Mouse (Mus musculus) heart, embryonic 11.5 days (tissue): ENCODE results near the gene Tmem262. TPM values are rescaled to one million over a fixed set of nuclear protein-coding genes. Genes with fewer than 3 reads are reported as not detected.

Source experiments
- ATAC-seq: fragments of 200-750 bp; cut with Nextera tagmentation; replicated peaks from 2 replicates; pipeline ENCODE4 v1.8.0; 2017; ENCODE audit warnings: moderate library complexity; ENCODE audit not compliant: insufficient number of reproducible peaks, low FRiP score, low TSS enrichment
- H3K27ac ChIP-seq: fragments of 300-500 bp; sonication (generic); 2 replicates; pipeline ENCODE4 v1.5.1; 2014; ENCODE audit warnings: mild to moderate bottlenecking, low read depth, low read length
- H3K27me3 ChIP-seq: fragments of 300-500 bp; sonication (generic); 2 replicates; pipeline ENCODE4 v1.6.1; 2014; ENCODE audit warnings: mild to moderate bottlenecking, low read length, mixed read lengths; ENCODE audit not compliant: control insufficient read depth, insufficient read depth
- H3K36me3 ChIP-seq: fragments of 300-500 bp; sonication (generic); 2 replicates; pipeline ENCODE4 v1.6.1; 2014; ENCODE audit warnings: mild to moderate bottlenecking, low read length, moderate library complexity, mixed read lengths; ENCODE audit not compliant: control insufficient read depth, insufficient read depth
- H3K4me1 ChIP-seq: fragments of 300-500 bp; sonication (generic); 2 replicates; pipeline ENCODE4 v1.6.1; 2014; ENCODE audit warnings: low read length; ENCODE audit not compliant: control insufficient read depth, insufficient read depth
- H3K4me2 ChIP-seq: fragments of 300-500 bp; sonication (generic); 2 replicates; pipeline ENCODE4 v1.6.1; 2014; ENCODE audit warnings: mild to moderate bottlenecking, moderate library complexity
- H3K4me3 ChIP-seq: fragments of 300-500 bp; sonication (generic); 2 replicates; pipeline ENCODE4 v1.5.1; 2014; ENCODE audit warnings: low read depth, low read length
- H3K9ac ChIP-seq: fragments of 300-500 bp; sonication (generic); 2 replicates; pipeline ENCODE4 v1.6.1; 2014; ENCODE audit warnings: mild to moderate bottlenecking, low read depth, low read length, moderate library complexity
- H3K9me3 ChIP-seq: fragments of 300-500 bp; sonication (generic); replicated peaks from 2 replicates; pipeline ENCODE4 v1.6.1; 2016; ENCODE audit warnings: low read length; ENCODE audit not compliant: control insufficient read depth
- WGBS: fragments of 180-500 bp; shearing (Covaris S2); extraction: QIAGEN DNeasy Blood & Tissue Kit; methylation state at CpG from one replicate; pipeline ENCODE4 v1.1.7; 2014; ENCODE audit not compliant: insufficient replicate concordance; 5-methylcytosine and 5-hydroxymethylcytosine counted together
- polyA plus RNA-seq: library from polyadenylated mRNA; unstranded; fragments of >200 nt; fragmentation: Nextera tagmentation; extraction: Ambion mirVana; gene quantifications from 2 replicates; pipeline ENCODE4 v1.2.1, GENCODE M21; 2014

Gene Tmem262
- polyA plus RNA-seq, 1 experiment from 2014 or later: not detected

DNA sequence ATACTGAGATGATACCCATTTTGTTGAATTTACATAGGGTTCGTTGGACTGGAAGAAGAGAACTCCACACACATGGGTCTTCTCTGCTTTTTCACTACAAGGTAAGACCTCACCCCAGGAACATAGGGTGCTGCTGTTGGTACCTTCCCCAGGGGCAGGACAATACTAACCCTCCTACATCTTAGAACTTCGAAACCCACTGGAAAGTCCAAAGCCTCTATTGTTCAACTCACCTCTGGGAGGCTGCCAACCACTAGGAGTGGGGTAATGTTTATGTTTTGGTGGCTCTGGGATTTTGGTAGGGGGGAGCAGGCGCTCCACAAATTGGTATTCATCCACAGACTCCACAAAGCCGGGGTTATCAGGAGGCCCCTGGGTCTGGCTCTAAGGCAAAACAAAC lies 23.1 kb upstream of the Tmem262 start:
- ATAC-seq: no peak
- Histone ChIP-seq H3K36me3 (peaks cover 25% of the 10 kb centered on the region), H3K4me1 (peaks cover 15% of the 10 kb centered on the region), H3K27me3 (no peaks in the 10 kb centered on the region), H3K4me3 (peak overlapping the region; percentile 90), H3K4me2 (peak overlapping the region; percentile 85), H3K9me3 (no peaks in the 10 kb centered on the region), H3K9ac (peak overlapping the region; percentile 96), H3K27ac (no peak overlapping the region)
- WGBS: 49% methylated on average over 4 of the region's 4 CpGs

DNA sequence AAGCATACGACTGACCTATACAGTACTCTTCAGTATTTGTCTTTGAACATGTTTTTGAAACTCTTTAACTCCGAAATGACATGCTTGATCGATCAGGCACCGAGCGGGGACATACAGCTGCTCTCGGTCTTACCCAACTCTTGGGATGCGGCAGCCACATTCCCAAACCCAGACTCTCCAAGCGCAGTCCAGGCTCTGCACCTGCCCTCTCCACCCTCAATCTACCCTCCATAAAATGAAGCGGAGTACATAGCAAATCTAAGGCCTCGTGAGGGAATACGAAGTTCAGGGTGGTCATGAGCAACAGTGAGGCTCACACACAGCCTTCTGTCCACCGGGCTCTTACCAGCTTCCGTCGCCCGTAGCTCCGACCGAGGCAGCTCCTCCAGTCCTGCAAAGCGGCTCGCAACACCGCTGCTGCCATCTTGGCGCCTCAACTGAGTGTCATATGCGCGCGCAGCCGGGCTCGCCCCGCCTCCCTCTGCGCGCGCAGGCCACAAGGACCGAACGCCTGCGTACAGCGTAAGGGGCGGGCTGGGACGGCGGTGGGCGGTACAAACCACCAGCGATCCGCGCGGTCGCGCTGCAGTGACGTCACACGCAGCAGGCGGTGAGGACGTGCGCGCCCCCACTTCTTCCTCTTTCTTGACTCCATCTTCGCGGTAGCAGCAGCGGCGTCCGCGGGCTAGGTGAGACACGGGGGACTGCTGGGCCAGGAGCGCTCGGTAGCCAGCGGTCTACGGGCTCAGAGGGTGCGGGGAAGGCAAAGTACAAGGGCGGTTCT lies 22.3 kb upstream of the Tmem262 start, which contains the start of the genes Mrpl49 and Fau:
Gene Mrpl49 (minus strand): TSS at position 473 of the 784 bp plus-strand sequence.
Gene Fau (plus strand): TSS at position 532 of the 784 bp plus-strand sequence.
- H3K36me3 ChIP-seq: peaks cover 20% of the 10 kb centered on the region
- peak; percentile 86 for ATAC-seq
- WGBS: under 1% methylated on average over 58 of the region's 63 CpGs

DNA sequence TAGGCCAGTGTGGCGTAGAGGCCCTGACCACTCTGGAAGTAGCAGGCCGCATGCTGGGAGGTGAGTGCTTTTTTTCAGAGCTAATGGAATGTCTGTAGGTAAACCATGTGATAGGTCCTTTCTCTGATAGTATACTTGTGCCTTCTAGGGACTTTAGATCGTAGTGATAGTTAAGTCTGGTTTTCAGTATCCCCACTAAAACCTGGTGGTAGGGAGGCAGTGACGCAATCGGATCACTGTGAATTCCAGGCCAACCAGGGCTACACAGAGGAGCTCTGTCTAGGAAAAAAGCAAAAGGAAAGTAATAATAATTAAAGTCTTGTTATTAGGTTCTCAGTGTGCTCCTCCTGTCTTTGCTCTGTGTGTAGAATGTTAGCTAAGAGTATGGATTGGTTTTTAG lies 21.3 kb upstream of the Tmem262 start:
- Histone ChIP-seq H3K27ac (peak overlapping the region; percentile 68; the same call in 1 of the 2 replicates), H3K9ac (peak overlapping the region; percentile 96), H3K27me3 (no peaks in the 10 kb centered on the region), H3K36me3 (peaks cover 13% of the 10 kb centered on the region), H3K4me1 (peaks cover 27% of the 10 kb centered on the region), H3K4me2 (peak overlapping the region; percentile 85), H3K4me3 (peak overlapping the region; percentile 90), H3K9me3 (no peaks in the 10 kb centered on the region)
- ATAC-seq: no peak
- 30% methylated on average over 5 of the region's 5 CpGs for WGBS

More for the DNA sequence above, 22.3 kb upstream of the Tmem262 start, which contains the start of the genes Mrpl49 and Fau:
- Histone ChIP-seq H3K4me2 (peak within 1 kb of the TSS; percentile 85), H3K4me1 (peaks cover 23% of the 10 kb centered on the region), H3K27ac (peak within 1 kb of the TSS; percentile 68), H3K4me3 (peak within 1 kb of the TSS; percentile 90), H3K9me3 (no peaks in the 10 kb centered on the region), H3K27me3 (no peaks in the 10 kb centered on the region), H3K9ac (peak within 1 kb of the TSS; percentile 96)

DNA sequence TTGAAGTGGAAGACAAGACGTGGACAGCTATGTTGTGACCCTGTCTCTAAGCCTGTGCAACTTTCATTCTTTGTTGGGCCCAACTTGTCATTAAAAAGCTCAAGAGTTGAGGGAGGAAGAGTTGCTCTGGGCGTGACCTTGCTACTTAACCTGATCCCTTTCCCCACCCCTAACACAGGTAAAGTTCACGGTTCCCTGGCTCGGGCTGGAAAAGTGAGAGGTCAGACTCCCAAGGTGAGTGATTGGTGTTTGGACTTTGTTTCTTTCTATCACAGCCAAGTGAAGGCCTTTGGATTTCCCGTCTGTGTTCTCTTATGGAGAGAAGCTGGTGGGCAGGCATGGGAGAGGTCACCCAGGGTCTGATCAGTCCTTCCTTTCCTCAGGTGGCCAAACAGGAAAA lies 20.9 kb upstream of the Tmem262 start:
- Histone ChIP-seq H3K9me3 (no peaks in the 10 kb centered on the region), H3K4me1 (peaks cover 27% of the 10 kb centered on the region)
- ATAC-seq: no peak

DNA sequence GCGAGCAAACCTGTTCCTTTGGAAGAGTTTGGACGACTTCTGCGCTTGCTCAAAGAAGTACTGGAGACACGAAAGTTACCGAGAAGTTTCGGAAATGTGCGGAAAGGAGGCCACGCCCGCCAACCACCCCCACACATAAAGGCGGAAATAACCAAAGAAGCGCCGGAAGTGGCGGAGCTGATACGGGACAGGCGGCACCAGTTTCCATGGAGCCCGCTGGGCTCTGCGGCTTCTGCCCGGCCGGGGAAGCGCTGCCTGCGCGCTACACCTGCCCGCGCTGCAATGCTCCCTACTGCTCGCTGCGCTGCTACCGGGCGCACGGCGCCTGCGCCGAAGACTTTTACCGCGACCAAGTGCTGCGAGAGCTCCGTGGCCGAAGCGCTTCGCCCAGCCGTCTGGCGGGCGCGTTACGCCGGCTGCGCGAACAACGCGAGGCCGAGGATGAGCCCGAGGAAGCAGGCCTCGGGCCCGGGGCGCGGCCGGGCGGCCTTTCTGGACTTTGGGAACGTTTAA lies 18.8 kb upstream of the Tmem262 start, which contains the start of gene Znhit2:
Gene Znhit2 (plus strand): TSS at position 172 of the 513 bp plus-strand sequence.
- ATAC-seq: peak; percentile 50
- Histone ChIP-seq H3K9ac (peak within 1 kb of the TSS; percentile 96), H3K4me2 (peak within 1 kb of the TSS; percentile 100), H3K9me3 (no peaks in the 10 kb centered on the region), H3K27me3 (no peaks in the 10 kb centered on the region), H3K4me3 (peak within 1 kb of the TSS; percentile 88), H3K27ac (peak within 1 kb of the TSS; percentile 98), H3K36me3 (no peaks in the 10 kb centered on the region), H3K4me1 (peaks cover 27% of the 10 kb centered on the region)
- under 1% methylated on average over 58 of the region's 58 CpGs for WGBS

More for the DNA sequence above, 20.9 kb upstream of the Tmem262 start:
- Histone ChIP-seq H3K9ac (peak overlapping the region; percentile 96), H3K27ac (no peak overlapping the region), H3K4me2 (peak overlapping the region; percentile 85), H3K27me3 (no peaks in the 10 kb centered on the region), H3K4me3 (peak overlapping the region; percentile 90), H3K36me3 (peaks cover 9% of the 10 kb centered on the region)
- WGBS: 80% methylated on average over 5 of the region's 5 CpGs

DNA sequence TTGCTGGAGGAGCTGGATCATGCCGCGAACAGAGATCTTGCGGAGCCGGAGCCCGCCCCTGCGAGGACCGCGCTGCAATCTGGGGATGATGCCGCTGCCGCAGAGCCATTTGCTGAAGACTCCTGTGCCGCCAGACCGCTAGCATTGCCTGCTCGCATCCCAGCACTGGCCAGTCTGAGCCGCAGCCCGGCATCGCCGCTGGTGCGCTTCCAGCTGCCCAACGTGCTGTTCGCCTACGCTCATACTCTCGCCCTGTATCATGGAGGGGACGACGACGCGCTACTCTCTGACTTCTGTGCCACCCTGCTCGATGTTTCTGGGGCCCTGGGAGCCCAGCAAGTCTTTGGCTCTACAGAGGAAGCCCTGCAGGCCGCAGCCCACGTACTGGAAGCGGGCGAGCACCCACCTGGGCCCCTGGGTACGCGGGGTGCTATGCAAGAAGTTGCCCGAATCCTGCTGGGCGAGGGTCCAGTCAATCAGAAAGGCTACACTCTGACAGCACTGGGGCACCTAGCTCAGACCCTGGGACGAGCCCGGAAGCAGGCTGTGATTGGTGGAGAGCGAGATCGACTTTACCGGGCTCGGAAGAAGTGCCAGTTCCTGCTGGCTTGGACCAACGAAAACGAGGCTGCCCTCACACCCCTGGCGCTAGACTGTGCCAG lies 18.1 kb upstream of the Tmem262 start:
- WGBS: 2% methylated on average over 41 of the region's 44 CpGs
- no peaks in the 10 kb centered on the region for H3K27me3 ChIP-seq
- H3K36me3 ChIP-seq: no peaks in the 10 kb centered on the region
- peaks cover 26% of the 10 kb centered on the region for H3K4me1 ChIP-seq
- peak overlapping the region; percentile 96 for H3K9ac ChIP-seq
- peak overlapping the region; percentile 88 for H3K4me3 ChIP-seq
- no peaks in the 10 kb centered on the region for H3K9me3 ChIP-seq
- peak overlapping the region; percentile 98 for H3K27ac ChIP-seq
- no peak for ATAC-seq
- H3K4me2 ChIP-seq: peak overlapping the region; percentile 100

DNA sequence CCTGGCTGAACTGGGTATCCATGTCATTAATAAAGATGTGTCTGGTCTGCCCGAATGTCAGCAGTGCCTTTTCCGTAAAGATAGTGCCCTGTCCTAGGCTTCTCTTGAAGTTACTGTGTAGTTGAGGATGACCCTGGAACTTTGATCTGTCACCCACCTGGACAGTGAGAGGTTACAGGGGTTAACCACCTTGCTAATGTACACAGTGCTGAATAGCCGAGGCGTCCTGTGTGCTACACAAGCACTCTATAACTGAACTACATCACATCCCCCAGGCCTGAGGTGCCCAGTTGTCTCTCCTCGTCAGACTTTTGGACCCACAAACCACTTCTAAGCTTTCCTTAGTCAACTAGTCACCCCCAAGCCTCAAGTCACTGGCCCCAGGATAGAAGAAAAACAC lies 17.4 kb upstream of the Tmem262 start:
- H3K4me2 ChIP-seq: peak overlapping the region; percentile 100
- no peak overlapping the region for H3K27ac ChIP-seq
- no peak for ATAC-seq
- H3K9me3 ChIP-seq: no peaks in the 10 kb centered on the region
- H3K4me1 ChIP-seq: peaks cover 30% of the 10 kb centered on the region
- H3K4me3 ChIP-seq: peak overlapping the region; percentile 88
- H3K36me3 ChIP-seq: no peaks in the 10 kb centered on the region
- 65% methylated on average over 5 of the region's 5 CpGs for WGBS
- no peaks in the 10 kb centered on the region for H3K27me3 ChIP-seq
- H3K9ac ChIP-seq: peak overlapping the region; percentile 96

DNA sequence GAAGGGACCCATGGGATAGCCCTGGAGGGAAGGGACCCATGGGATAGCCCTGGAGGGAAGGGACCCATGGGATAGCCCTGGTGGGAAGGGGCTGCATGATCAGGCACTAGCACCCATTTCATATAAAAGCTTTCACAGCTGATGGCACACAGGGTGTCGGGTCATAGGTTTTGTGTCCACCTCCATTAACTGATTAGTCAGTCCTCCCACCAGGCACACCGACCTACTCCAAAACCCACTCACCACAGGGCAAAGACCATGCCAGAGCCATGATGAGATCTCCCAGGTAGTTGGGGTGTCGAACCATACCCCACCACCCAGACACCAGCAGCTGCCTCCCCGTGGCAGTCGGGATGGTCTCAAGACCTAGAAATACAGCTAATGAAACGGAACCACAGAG lies 16.8 kb upstream of the Tmem262 start:
- 94% methylated on average over 6 of the region's 6 CpGs for WGBS
- Histone ChIP-seq H3K27me3 (no peaks in the 10 kb centered on the region), H3K9ac (no peak overlapping the region; the same call in 1 of the 2 replicates), H3K4me3 (no peak overlapping the region), H3K4me1 (peaks cover 34% of the 10 kb centered on the region), H3K27ac (no peak overlapping the region), H3K9me3 (no peaks in the 10 kb centered on the region), H3K36me3 (no peaks in the 10 kb centered on the region), H3K4me2 (no peak overlapping the region)
- ATAC-seq: no peak
